Mouse (Mus musculus): Measurements from ENCODE around the gene Oas1h. TPM values are rescaled to one million over a fixed set of nuclear protein-coding genes. Genes with fewer than 3 reads are reported as not detected.
"Not testable (repeated sequence)": the region's sequence is repeated elsewhere in the genome, so short reads cannot be mapped to it uniquely, and the experiment has no call there.

Oas1h gene
- total RNA-seq, 1 experiment: not detected

DNA sequence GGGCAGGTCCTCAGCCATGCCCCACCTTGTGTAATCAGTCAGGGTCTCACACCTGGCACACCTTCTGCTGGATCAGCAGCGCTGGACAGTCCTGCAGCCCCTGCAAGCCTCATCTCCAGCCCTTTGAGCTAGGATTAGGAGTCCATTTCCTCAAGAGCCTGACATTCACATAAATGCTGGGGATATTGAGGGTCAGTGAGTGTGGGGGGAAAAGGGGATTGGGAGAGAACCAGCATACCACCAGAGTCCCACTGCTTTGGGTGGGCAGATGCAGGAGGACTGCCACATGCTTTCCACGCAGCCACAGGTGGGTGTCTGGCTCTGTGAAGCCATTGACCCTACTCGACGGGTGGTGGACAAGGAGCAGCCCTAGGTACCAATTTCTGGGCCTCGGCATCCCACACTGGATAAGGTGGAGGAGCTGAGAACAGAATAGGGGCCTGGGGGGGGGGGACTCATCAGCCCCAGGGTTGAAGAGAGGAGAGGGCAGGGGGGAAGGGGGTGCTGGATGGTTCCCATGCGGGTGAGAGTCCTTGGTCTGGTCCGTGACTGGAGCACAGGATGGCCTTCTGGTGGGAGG is 8.3 kb downstream of the Oas1h start:
- no peaks in the 10 kb centered on the region for H3K36me3 ChIP-seq (ENCODE audit: control insufficient read depth, insufficient read depth, low read length, poor library complexity, severe bottlenecking)
- no peaks in the 10 kb centered on the region for H3K4me1 ChIP-seq (ENCODE audit: control insufficient read depth in 2 of 2, insufficient read depth in 2 of 2, low read length in 2 of 2, poor library complexity in 1 of 2)
- no peaks in the 10 kb centered on the region for H3K9me3 ChIP-seq (ENCODE audit: control insufficient read depth, insufficient read depth, low read depth, low read length)
- H3K9ac ChIP-seq (ENCODE audit: insufficient read depth, low read depth, low read length, poor library complexity, severe bottlenecking): no peak overlapping the region
- in situ Hi-C loops (cut with MboI; ENCODE audit: low sequenced_read_pairs in 2 of 2, unreplicated experiment in 2 of 2): no loop called here
- no peak overlapping the region for H3K27ac ChIP-seq (ENCODE audit: insufficient read depth, low read depth, low read length, poor library complexity, severe bottlenecking)
- no peak for DNase-seq (ENCODE audit: low read depth, low spot score)
- H3K4me3 ChIP-seq (ENCODE audit: insufficient read depth in 1 of 2, low read depth in 1 of 2, low read length in 2 of 2, poor library complexity in 1 of 2, severe bottlenecking in 1 of 2): no peak overlapping the region
- TF ChIP-seq HCFC1 (IDR thresholded peaks at IDR 0.05; ENCODE audit: borderline replicate concordance, insufficient read depth, low read length): no peak
- TF ChIP-seq ZC3H11A (IDR thresholded peaks at IDR 0.05; ENCODE audit: borderline replicate concordance, low read depth, low read length): no peak
- TF ChIP-seq ZNF384 (IDR thresholded peaks at IDR 0.05; ENCODE audit: low read depth, low read length): no peak
- no peak for TF ChIP-seq CHD2 (IDR thresholded peaks at IDR 0.05; ENCODE audit: low read depth, low read length)
- no peak for TF ChIP-seq MAFK (IDR thresholded peaks at IDR 0.05; ENCODE audit: insufficient read depth, low read depth, low read length)

DNA sequence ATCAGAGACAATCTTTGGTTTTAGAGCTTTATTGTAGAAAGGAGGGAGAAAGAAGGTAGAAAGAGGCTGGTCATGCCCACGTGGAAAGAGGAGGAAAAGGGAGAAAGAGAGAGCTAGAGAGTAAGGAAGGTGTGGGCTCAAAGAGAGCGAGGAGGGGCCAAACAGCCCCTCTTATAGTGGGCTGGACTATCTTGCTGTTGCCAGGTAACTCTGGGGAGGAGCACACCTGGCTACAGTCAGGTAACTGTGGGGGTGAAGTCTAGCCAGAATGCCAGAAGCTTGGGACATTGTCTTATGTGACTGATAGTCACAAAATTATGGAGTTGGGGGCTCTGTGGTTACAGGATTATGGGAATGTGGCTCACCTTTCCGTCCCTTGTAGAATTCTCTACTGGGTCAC is 8.9 kb downstream of the Oas1h start:
- no peak overlapping the region for H3K9ac ChIP-seq (ENCODE audit: insufficient read depth, low read depth, low read length, poor library complexity, severe bottlenecking)
- H3K4me1 ChIP-seq (ENCODE audit: control insufficient read depth in 2 of 2, insufficient read depth in 2 of 2, low read length in 2 of 2, poor library complexity in 1 of 2): no peaks in the 10 kb centered on the region
- no peak overlapping the region for H3K27ac ChIP-seq (ENCODE audit: insufficient read depth, low read depth, low read length, poor library complexity, severe bottlenecking)
- H3K36me3 ChIP-seq (ENCODE audit: control insufficient read depth, insufficient read depth, low read length, poor library complexity, severe bottlenecking): no peaks in the 10 kb centered on the region
- H3K9me3 ChIP-seq (ENCODE audit: control insufficient read depth, insufficient read depth, low read depth, low read length): no peaks in the 10 kb centered on the region
- in situ Hi-C loops (cut with MboI; ENCODE audit: low sequenced_read_pairs in 2 of 2, unreplicated experiment in 2 of 2): no loop called here
- TF ChIP-seq HCFC1 (IDR thresholded peaks at IDR 0.05; ENCODE audit: borderline replicate concordance, insufficient read depth, low read length) (no peak), ZC3H11A (IDR thresholded peaks at IDR 0.05; ENCODE audit: borderline replicate concordance, low read depth, low read length) (no peak), MAFK (IDR thresholded peaks at IDR 0.05; ENCODE audit: insufficient read depth, low read depth, low read length) (no peak), ZNF384 (IDR thresholded peaks at IDR 0.05; ENCODE audit: low read depth, low read length) (no peak), CHD2 (IDR thresholded peaks at IDR 0.05; ENCODE audit: low read depth, low read length) (no peak)
- DNase-seq (ENCODE audit: low read depth, low spot score): no peak
- H3K4me3 ChIP-seq (ENCODE audit: insufficient read depth in 1 of 2, low read depth in 1 of 2, low read length in 2 of 2, poor library complexity in 1 of 2, severe bottlenecking in 1 of 2): no peak overlapping the region

DNA sequence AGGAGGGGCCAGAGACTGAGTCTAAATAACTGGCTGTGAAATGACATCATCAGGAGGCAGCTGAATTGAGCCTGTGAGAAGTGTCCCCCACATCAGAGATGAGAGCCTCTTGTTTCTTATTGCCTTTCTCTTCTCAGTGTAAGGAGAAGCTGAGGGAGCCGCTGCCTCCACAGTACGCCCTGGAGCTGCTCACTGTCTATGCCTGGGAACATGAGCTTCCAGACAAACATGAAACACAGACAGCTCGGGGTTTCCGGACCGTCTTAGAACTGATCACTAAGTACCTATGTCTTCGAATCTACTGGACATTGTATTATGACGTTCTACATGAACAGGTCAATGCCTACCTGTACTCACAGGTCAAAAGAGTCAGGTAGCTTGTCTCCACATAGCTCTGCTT is 9.6 kb downstream of the Oas1h start:
- in situ Hi-C loops (cut with MboI; ENCODE audit: low sequenced_read_pairs in 2 of 2, unreplicated experiment in 2 of 2): no loop called here
- TF ChIP-seq MAFK (IDR thresholded peaks at IDR 0.05; ENCODE audit: insufficient read depth, low read depth, low read length) (no peak), CHD2 (IDR thresholded peaks at IDR 0.05; ENCODE audit: low read depth, low read length) (no peak), ZNF384 (IDR thresholded peaks at IDR 0.05; ENCODE audit: low read depth, low read length) (no peak), ZC3H11A (IDR thresholded peaks at IDR 0.05; ENCODE audit: borderline replicate concordance, low read depth, low read length) (no peak), HCFC1 (IDR thresholded peaks at IDR 0.05; ENCODE audit: borderline replicate concordance, insufficient read depth, low read length) (no peak)
- H3K4me3 ChIP-seq (ENCODE audit: insufficient read depth in 1 of 2, low read depth in 1 of 2, low read length in 2 of 2, poor library complexity in 1 of 2, severe bottlenecking in 1 of 2): no peak overlapping the region
- H3K4me1 ChIP-seq (ENCODE audit: control insufficient read depth in 2 of 2, insufficient read depth in 2 of 2, low read length in 2 of 2, poor library complexity in 1 of 2): no peaks in the 10 kb centered on the region
- H3K9ac ChIP-seq (ENCODE audit: insufficient read depth, low read depth, low read length, poor library complexity, severe bottlenecking): no peak overlapping the region
- H3K9me3 ChIP-seq (ENCODE audit: control insufficient read depth, insufficient read depth, low read depth, low read length): no peaks in the 10 kb centered on the region
- no peaks in the 10 kb centered on the region; the same call in 1 of the 2 replicates for H3K36me3 ChIP-seq (ENCODE audit: control insufficient read depth, insufficient read depth, low read length, poor library complexity, severe bottlenecking)
- DNase-seq (ENCODE audit: low read depth, low spot score): no peak
- H3K27ac ChIP-seq (ENCODE audit: insufficient read depth, low read depth, low read length, poor library complexity, severe bottlenecking): no peak overlapping the region

DNA sequence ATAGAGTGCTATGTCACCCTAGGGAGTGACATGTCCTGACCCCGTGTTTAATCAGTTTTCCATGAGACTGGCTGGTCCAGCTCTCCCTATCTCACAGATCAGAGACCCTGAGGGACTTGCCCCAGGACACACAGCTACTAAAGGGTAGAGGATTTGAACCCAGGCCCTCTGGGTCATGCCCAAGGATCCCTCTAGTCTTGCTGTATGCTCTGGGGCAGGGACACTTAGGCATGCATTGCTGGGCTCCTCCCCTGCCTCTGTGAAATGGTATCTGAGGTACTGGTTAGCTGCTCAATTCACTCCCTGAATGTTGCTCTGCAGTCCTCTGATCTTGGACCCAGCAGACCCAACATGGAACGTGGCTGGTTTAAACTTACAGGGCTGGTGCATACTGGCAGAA is 10.2 kb downstream of the Oas1h start:
- Histone ChIP-seq H3K9me3 (ENCODE audit: control insufficient read depth, insufficient read depth, low read depth, low read length) (no peaks in the 10 kb centered on the region), H3K4me1 (ENCODE audit: control insufficient read depth in 2 of 2, insufficient read depth in 2 of 2, low read length in 2 of 2, poor library complexity in 1 of 2) (no peaks in the 10 kb centered on the region)
- in situ Hi-C loops (cut with MboI; ENCODE audit: low sequenced_read_pairs in 2 of 2, unreplicated experiment in 2 of 2): no loop called here

DNA sequence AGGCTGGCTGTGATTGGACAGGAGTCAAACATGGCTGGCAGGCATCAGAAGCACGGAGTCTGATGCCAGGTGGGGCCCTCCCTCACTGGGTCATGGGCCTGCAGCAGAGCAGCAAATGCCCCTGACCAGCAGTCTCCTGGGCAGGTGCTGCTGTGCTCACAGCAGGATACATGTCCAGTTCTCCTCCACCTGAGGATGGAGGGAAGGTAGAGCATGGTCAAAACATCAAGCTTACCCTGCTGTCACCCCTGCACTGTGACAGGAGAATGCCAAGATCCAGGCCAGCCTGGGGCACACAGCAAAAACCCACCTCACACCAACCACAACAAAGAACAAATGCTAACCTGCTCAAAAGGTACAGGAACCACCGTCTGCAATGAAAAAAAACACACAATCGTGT is 15.6 kb downstream of the Oas1h start:
- H3K36me3 ChIP-seq (ENCODE audit: control insufficient read depth, insufficient read depth, low read length, poor library complexity, severe bottlenecking); H3K4me1 ChIP-seq (ENCODE audit: control insufficient read depth in 2 of 2, insufficient read depth in 2 of 2, low read length in 2 of 2, poor library complexity in 1 of 2); H3K27ac ChIP-seq (ENCODE audit: insufficient read depth, low read depth, low read length, poor library complexity, severe bottlenecking); H3K4me3 ChIP-seq (ENCODE audit: insufficient read depth in 1 of 2, low read depth in 1 of 2, low read length in 2 of 2, poor library complexity in 1 of 2, severe bottlenecking in 1 of 2); H3K9me3 ChIP-seq (ENCODE audit: control insufficient read depth, insufficient read depth, low read depth, low read length); DNase-seq (ENCODE audit: low read depth, low spot score); in situ Hi-C loops (cut with MboI; ENCODE audit: low sequenced_read_pairs in 2 of 2, unreplicated experiment in 2 of 2); H3K9ac ChIP-seq (ENCODE audit: insufficient read depth, low read depth, low read length, poor library complexity, severe bottlenecking): not testable (repeated sequence)

More for the DNA sequence above, 10.2 kb downstream of the Oas1h start:
- DNase-seq (ENCODE audit: low read depth, low spot score): no peak
- TF ChIP-seq HCFC1 (IDR thresholded peaks at IDR 0.05; ENCODE audit: borderline replicate concordance, insufficient read depth, low read length) (no peak), ZNF384 (IDR thresholded peaks at IDR 0.05; ENCODE audit: low read depth, low read length) (no peak), CHD2 (IDR thresholded peaks at IDR 0.05; ENCODE audit: low read depth, low read length) (no peak), MAFK (IDR thresholded peaks at IDR 0.05; ENCODE audit: insufficient read depth, low read depth, low read length) (no peak), ZC3H11A (IDR thresholded peaks at IDR 0.05; ENCODE audit: borderline replicate concordance, low read depth, low read length) (no peak)
- Histone ChIP-seq H3K27ac (ENCODE audit: insufficient read depth, low read depth, low read length, poor library complexity, severe bottlenecking) (no peak overlapping the region), H3K36me3 (ENCODE audit: control insufficient read depth, insufficient read depth, low read length, poor library complexity, severe bottlenecking) (no peaks in the 10 kb centered on the region; the same call in 1 of the 2 replicates), H3K4me3 (ENCODE audit: insufficient read depth in 1 of 2, low read depth in 1 of 2, low read length in 2 of 2, poor library complexity in 1 of 2, severe bottlenecking in 1 of 2) (no peak overlapping the region), H3K9ac (ENCODE audit: insufficient read depth, low read depth, low read length, poor library complexity, severe bottlenecking) (no peak overlapping the region)

DNA sequence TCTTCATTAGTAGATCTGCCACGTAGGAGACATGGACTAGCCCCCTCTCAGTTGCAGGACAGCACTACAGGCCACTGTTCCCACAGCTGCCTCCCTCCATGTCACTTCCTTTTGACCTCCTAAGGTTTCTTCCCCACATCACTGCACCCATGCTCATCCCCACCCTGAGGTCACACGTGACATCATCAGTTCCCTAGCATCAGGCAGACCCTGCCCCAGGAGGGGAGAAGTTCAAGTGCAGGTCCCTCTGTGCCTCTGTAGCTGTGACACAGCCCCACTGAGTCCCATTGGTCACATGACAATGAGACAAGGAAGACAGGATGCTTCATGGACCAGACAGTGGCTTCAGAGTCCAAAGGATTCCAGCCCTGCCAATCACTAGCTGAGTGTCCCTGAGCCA is 16.2 kb downstream of the Oas1h start:
- DNase-seq (ENCODE audit: low read depth, low spot score); H3K9ac ChIP-seq (ENCODE audit: insufficient read depth, low read depth, low read length, poor library complexity, severe bottlenecking); H3K36me3 ChIP-seq (ENCODE audit: control insufficient read depth, insufficient read depth, low read length, poor library complexity, severe bottlenecking); in situ Hi-C loops (cut with MboI; ENCODE audit: low sequenced_read_pairs in 2 of 2, unreplicated experiment in 2 of 2); H3K4me1 ChIP-seq (ENCODE audit: control insufficient read depth in 2 of 2, insufficient read depth in 2 of 2, low read length in 2 of 2, poor library complexity in 1 of 2); H3K9me3 ChIP-seq (ENCODE audit: control insufficient read depth, insufficient read depth, low read depth, low read length); H3K27ac ChIP-seq (ENCODE audit: insufficient read depth, low read depth, low read length, poor library complexity, severe bottlenecking); H3K4me3 ChIP-seq (ENCODE audit: insufficient read depth in 1 of 2, low read depth in 1 of 2, low read length in 2 of 2, poor library complexity in 1 of 2, severe bottlenecking in 1 of 2): not testable (repeated sequence)

DNA sequence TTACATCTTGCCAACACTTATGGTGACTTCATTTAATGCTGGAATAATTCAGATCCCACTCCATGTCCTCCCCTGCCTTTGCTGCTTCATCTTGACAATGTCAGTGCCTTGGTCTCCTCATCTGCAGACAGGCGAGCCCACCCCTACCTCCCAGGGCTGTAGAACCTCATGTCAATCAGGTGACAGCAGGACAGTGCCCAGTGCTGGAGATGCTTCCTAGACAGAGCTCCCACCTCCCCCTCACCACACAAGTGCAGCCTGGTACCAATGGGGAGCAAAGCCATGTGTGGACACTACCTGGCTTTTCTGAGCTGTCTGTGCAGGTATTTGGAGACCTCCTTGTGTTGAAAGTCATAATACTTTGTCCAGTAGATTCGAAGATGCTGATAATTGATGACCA is 17.6 kb downstream of the Oas1h start:
- in situ Hi-C loops (cut with MboI; ENCODE audit: low sequenced_read_pairs in 2 of 2, unreplicated experiment in 2 of 2); H3K4me1 ChIP-seq (ENCODE audit: control insufficient read depth in 2 of 2, insufficient read depth in 2 of 2, low read length in 2 of 2, poor library complexity in 1 of 2); H3K4me3 ChIP-seq (ENCODE audit: insufficient read depth in 1 of 2, low read depth in 1 of 2, low read length in 2 of 2, poor library complexity in 1 of 2, severe bottlenecking in 1 of 2); H3K9ac ChIP-seq (ENCODE audit: insufficient read depth, low read depth, low read length, poor library complexity, severe bottlenecking); H3K36me3 ChIP-seq (ENCODE audit: control insufficient read depth, insufficient read depth, low read length, poor library complexity, severe bottlenecking); H3K9me3 ChIP-seq (ENCODE audit: control insufficient read depth, insufficient read depth, low read depth, low read length); DNase-seq (ENCODE audit: low read depth, low spot score); H3K27ac ChIP-seq (ENCODE audit: insufficient read depth, low read depth, low read length, poor library complexity, severe bottlenecking): not testable (repeated sequence)

Measured in ES-E14 (cell line).